Comparison of ENCODE assay signal across 8 mouse cellular contexts in genomic region chr11:4134986-4135935, GRCm38 (mm10). TPM values are rescaled to one million over a fixed set of nuclear protein-coding genes. Genes with fewer than 3 reads are reported as not detected.
DNase-seq lines count a peak whose midpoint lies in the region; ATAC-seq lines count a peak whose summit lies in the region.

Gene Rnf215 (plus strand): TSS chr11:4135202.

- peak within 1 kb of the TSS; percentile 81 for H3K4me3 ChIP-seq in forebrain, embryonic 10.5 days
- peak within 1 kb of the TSS; percentile 82 for H3K4me3 ChIP-seq in heart, embryonic 15.5 days
- H3K4me3 ChIP-seq in liver, embryonic 15.5 days (replicated peaks): peak within 1 kb of the TSS; percentile 91
- H3K4me3 ChIP-seq in neural tube, embryonic 12.5 days: peak within 1 kb of the TSS; percentile 74

- H3K27ac ChIP-seq in forebrain, embryonic 10.5 days: peak within 1 kb of the TSS; percentile 95
- H3K27ac ChIP-seq in heart, embryonic 15.5 days: peak within 1 kb of the TSS; percentile 80
- H3K27ac ChIP-seq in liver, embryonic 15.5 days (replicated peaks): peak within 1 kb of the TSS; percentile 86
- H3K27ac ChIP-seq in neural tube, embryonic 12.5 days: peak within 1 kb of the TSS; percentile 32

- peaks cover 5% of the 10 kb centered on the region; the same call in 1 of the 2 replicates for H3K9me3 ChIP-seq in forebrain, embryonic 10.5 days
- 0 out of 2 replicates have a peak, but pooled peaks cover 3% of the 10 kb centered on the region for H3K9me3 ChIP-seq in heart, embryonic 15.5 days (replicated peaks)
- H3K9me3 ChIP-seq in liver, embryonic 15.5 days (replicated peaks): 0 out of 2 replicates have a peak, but pooled peaks cover 5% of the 10 kb centered on the region
- H3K9me3 ChIP-seq in neural tube, embryonic 12.5 days: no peaks in the 10 kb centered on the region

- peak; percentile 78 for ATAC-seq in CD4-positive, CD25-positive, alpha-beta regulatory T cell, adult 4 months
- ATAC-seq in heart, embryonic 15.5 days (replicated peaks; ENCODE audit: insufficient number of reproducible peaks, insufficient read depth, low FRiP score, low read depth): peak; percentile 92
- ATAC-seq in liver, embryonic 15.5 days (ENCODE audit: insufficient read depth): peak; percentile 95
- ATAC-seq in neural tube, embryonic 12.5 days (ENCODE audit: low FRiP score, low read depth): peak; percentile 89

- H3K4me2 ChIP-seq in heart, embryonic 15.5 days: peak within 1 kb of the TSS; percentile 75
- H3K4me2 ChIP-seq in liver, embryonic 15.5 days: peak within 1 kb of the TSS; percentile 93
- H3K4me2 ChIP-seq in neural tube, embryonic 12.5 days (replicated peaks): peak within 1 kb of the TSS; percentile 82

- peaks cover 34% of the 10 kb centered on the region for H3K36me3 ChIP-seq in forebrain, embryonic 10.5 days (replicated peaks)
- peaks cover 18% of the 10 kb centered on the region for H3K36me3 ChIP-seq in heart, embryonic 15.5 days
- 0 out of 2 replicates have a peak, but pooled peaks cover 9% of the 10 kb centered on the region for H3K36me3 ChIP-seq in liver, embryonic 15.5 days (replicated peaks)
- peaks cover 26% of the 10 kb centered on the region for H3K36me3 ChIP-seq in neural tube, embryonic 12.5 days

- no peaks in the 10 kb centered on the region for H3K27me3 ChIP-seq in forebrain, embryonic 10.5 days (ENCODE audit: poor library complexity, severe bottlenecking)
- H3K27me3 ChIP-seq in heart, embryonic 15.5 days: no peaks in the 10 kb centered on the region
- 0 out of 2 replicates have a peak, but pooled peaks cover 4% of the 10 kb centered on the region for H3K27me3 ChIP-seq in liver, embryonic 15.5 days
- H3K27me3 ChIP-seq in neural tube, embryonic 12.5 days (replicated peaks): no peaks in the 10 kb centered on the region

- peak within 1 kb of the TSS; percentile 90 for H3K9ac ChIP-seq in heart, embryonic 15.5 days
- peak within 1 kb of the TSS; percentile 94 for H3K9ac ChIP-seq in liver, embryonic 15.5 days
- peak within 1 kb of the TSS; percentile 94 for H3K9ac ChIP-seq in neural tube, embryonic 12.5 days

- DNase-seq in c-Kit-negative CD71-positive TER-119-positive erythroid progenitor cells, embryonic 14.5 days (ENCODE audit: low read depth, low spot score): peak; percentile 92
- peak; percentile 89 for DNase-seq in forebrain, embryonic 10.5 days (ENCODE audit: extremely low spot score, low spot score)
- DNase-seq in kidney, postnatal 25 days: peak; percentile 95 to 97
- DNase-seq in telencephalon, adult 2 months (ENCODE audit: low read depth, low spot score): peak; percentile 86

- H3K4me1 ChIP-seq in forebrain, embryonic 10.5 days: peaks cover 34% of the 10 kb centered on the region
- H3K4me1 ChIP-seq in heart, embryonic 15.5 days (replicated peaks): peaks cover 12% of the 10 kb centered on the region
- peaks cover 34% of the 10 kb centered on the region for H3K4me1 ChIP-seq in liver, embryonic 15.5 days (replicated peaks)
- H3K4me1 ChIP-seq in neural tube, embryonic 12.5 days: peaks cover 16% of the 10 kb centered on the region

- WGBS in forebrain, embryonic 10.5 days: 2% methylated on average over 66 of the region's 66 CpGs
- 2% methylated on average over 65 of the region's 66 CpGs for WGBS in heart, embryonic 15.5 days
- WGBS in liver, embryonic 15.5 days (ENCODE audit: insufficient replicate concordance): 2% methylated on average over 64 of the region's 66 CpGs
- 2% methylated on average over 64 of the region's 66 CpGs for WGBS in neural tube, embryonic 12.5 days

RNA-seq across cellular contexts. Expression of gene Rnf215, which starts in this region (rescaled TPM):
- 10 to 100 TPM in 1 of 2 experiments, 1 to 10 TPM in 1; 7.3 to 11.2 TPM for polyA plus RNA-seq in CD4-positive, CD25-positive, alpha-beta regulatory T cell, adult 4 months (2017; shearing (Covaris generic))
- polyA plus RNA-seq in forebrain, embryonic 10.5 days (2016; fragmentation: Nextera tagmentation; extraction: Ambion mirVana): 19.1 and 19.7 TPM in 2 replicates
- 16.1 and 21.1 TPM in 2 replicates for polyA plus RNA-seq in heart, embryonic 15.5 days (2015; fragmentation: Nextera tagmentation; extraction: Ambion mirVana)
- polyA plus RNA-seq in liver, embryonic 15.5 days (2015; fragmentation: Nextera tagmentation; extraction: Ambion mirVana): 5.0 and 5.9 TPM in 2 replicates
- 40.0 and 41.2 TPM in 2 replicates for polyA plus RNA-seq in neural tube, embryonic 12.5 days (2016; fragmentation: Nextera tagmentation; extraction: Ambion mirVana)

Comparison
In these comparisons a context has a peak if more than half of its experiments do, and no peak if none do; other contexts are left out.
1. Peak in every context shown above with its lines: DNase-seq, ATAC-seq, H3K4me3 ChIP-seq and H3K27ac ChIP-seq.
2. H3K27ac ChIP-seq: peak in every context shown above with its lines; median percentile 95 in forebrain, embryonic 10.5 days; 86 in liver, embryonic 15.5 days; 80 in heart, embryonic 15.5 days; 32 in neural tube, embryonic 12.5 days.